Mouse (Mus musculus): ENCODE measurements around the gene Gm10382. TPM values are rescaled to one million over a fixed set of nuclear protein-coding genes. Genes with fewer than 3 reads are reported as not detected.
"Not testable (repeated sequence)": the region's sequence is repeated elsewhere in the genome, so short reads cannot be mapped to it uniquely, and the experiment has no call there.

Gene Gm10382
- total RNA-seq, 2 experiments from 2014 or later = not detected

GRCm38 (mm10) chr5:125409348-125410090, 20.4 kb downstream of the Gm10382 start:
- peak in 1 of 2 experiments; percentile 35 for DNase-seq
- intact Hi-C loops (cut with DNase I) = no loop called here

GRCm38 (mm10) chr5:125411972-125412530, 22.9 kb downstream of the Gm10382 start:
- intact Hi-C loops (cut with DNase I) = loop anchor here (2.0 kb wide), 1 partner anchor 51 kb away; no protein-coding TSS in a partner anchor
- peak; percentile 53 to 75 for DNase-seq

GRCm38 (mm10) chr5:125412536-125412935, 23.4 kb downstream of the Gm10382 start:
- intact Hi-C loops (cut with DNase I) = loop anchor here (2.0 kb wide), 1 partner anchor 50 kb away; no protein-coding TSS in a partner anchor
- not testable (repeated sequence) for DNase-seq

- intact Hi-C loops (cut with DNase I) = loop anchor here (2.0 kb wide), 2 partner anchors 19 to 49 kb away; no protein-coding TSS in a partner anchor
- DNase-seq = no peak
These were observed 24.6 kb downstream of the Gm10382 start for GRCm38 (mm10) chr5:125413763-125414162.

GRCm38 (mm10) chr5:125416183-125416582, 27.1 kb downstream of the Gm10382 start:
- DNase-seq = no peak
- intact Hi-C loops (cut with DNase I) = no loop called here

- intact Hi-C loops (cut with DNase I) = no loop called here
- no peak for DNase-seq
These were observed 29.5 kb downstream of the Gm10382 start for GRCm38 (mm10) chr5:125418636-125419035.

- DNase-seq = no peak
- intact Hi-C loops (cut with DNase I) = no loop called here
These were observed 30.0 kb downstream of the Gm10382 start for GRCm38 (mm10) chr5:125419124-125419523.

GRCm38 (mm10) chr5:125425698-125426276, 36.7 kb downstream of the Gm10382 start:
- intact Hi-C loops (cut with DNase I) = no loop called here
- DNase-seq = no peak

- intact Hi-C loops (cut with DNase I) = no loop called here
- DNase-seq = no peak
These were observed 37.2 kb downstream of the Gm10382 start for GRCm38 (mm10) chr5:125426343-125426742.

GRCm38 (mm10) chr5:125432324-125432723, 43.2 kb downstream of the Gm10382 start:
- intact Hi-C loops (cut with DNase I) = loop anchor here (2.0 kb wide), 1 partner anchor 18 kb away; no protein-coding TSS in a partner anchor
- DNase-seq = not testable (repeated sequence)

- peak; percentile 90 to 92 for DNase-seq
- intact Hi-C loops (cut with DNase I) = loop anchor here (2.0 kb wide), 1 partner anchor 19 kb away; no protein-coding TSS in a partner anchor
These were observed 44.7 kb downstream of the Gm10382 start, which contains the start of gene Dhx37 for GRCm38 (mm10) chr5:125433793-125434337. TSS of gene Dhx37 (minus strand) at chr5:125434121.

- intact Hi-C loops (cut with DNase I); DNase-seq: not testable (repeated sequence)
These were observed 45.2 kb downstream of the Gm10382 start for GRCm38 (mm10) chr5:125434347-125434746.

Other genes with a start within 250 kb of the Gm10382 start
- 10 to 100 TPM; 70.5 to 74.8 TPM for gene Ncor2, start 210.1 kb upstream of the Gm10382 start, total RNA-seq (2021)
- 10 to 100 TPM; 35.4 to 44.4 TPM for gene Scarb1, start 48.2 kb upstream of the Gm10382 start, total RNA-seq (2021)
- gene Ubc, start 880 bp downstream of the Gm10382 start, total RNA-seq (2021) = 1,000 to 10,000 TPM in 1 of 2 experiments, 100 to 1,000 TPM in 1; 856 to 1,567 TPM
- 10 to 100 TPM; 11.4 to 11.7 TPM for gene Dhx37, start 44.8 kb downstream of the Gm10382 start, total RNA-seq (2021)
- 10 to 100 TPM; 45.4 to 54.6 TPM for gene Bri3bp, start 52.2 kb downstream of the Gm10382 start, total RNA-seq (2021)
- 1 to 10 TPM; 3.6 to 4.1 TPM for gene Aacs, start 86.5 kb downstream of the Gm10382 start, total RNA-seq (2021)
- not detected for gene Tmem132b, start 142.5 kb downstream of the Gm10382 start, total RNA-seq (2021)

Measured in heart, postnatal 36 days (tissue).